Mouse (Mus musculus): ENCODE measurements around the gene Myo1c.

GRCm38 (mm10) chr11:75691047-75691446, 40.7 kb downstream of the Myo1c start:
- TF ChIP-seq POLR2A (IDR thresholded peaks at IDR 0.05; ENCODE audit: low read depth, low read length): no peak
- TF ChIP-seq CTCF (IDR thresholded peaks at IDR 0.05; ENCODE audit: extremely low read depth, insufficient read depth, insufficient read length, insufficient replicate concordance): no peak

Data from spleen, adult 2 months (tissue).